Mouse (Mus musculus): ENCODE measurements around the gene Ube2e1.
"Not testable (repeated sequence)": the region's sequence is repeated elsewhere in the genome, so short reads cannot be mapped to it uniquely, and the experiment has no call there.

Ube2e1 gene

GRCm38 (mm10) chr14:18326968-18327672 is 4.5 kb downstream of the Ube2e1 start:
- in situ Hi-C loops (cut with MboI) = no loop called here

- in situ Hi-C loops (cut with MboI) = no loop called here
Observed at GRCm38 (mm10) chr14:18317457-18318411, 13.9 kb downstream of the Ube2e1 start.

- in situ Hi-C loops (cut with MboI) = no loop called here
Observed at GRCm38 (mm10) chr14:18304165-18304564, 27.5 kb downstream of the Ube2e1 start.

GRCm38 (mm10) chr14:18303262-18303661 is 28.4 kb downstream of the Ube2e1 start:
- in situ Hi-C loops (cut with MboI) = no loop called here

GRCm38 (mm10) chr14:18302750-18303149 is 28.9 kb downstream of the Ube2e1 start:
- in situ Hi-C loops (cut with MboI) = no loop called here

GRCm38 (mm10) chr14:18301591-18301990 is 30.1 kb downstream of the Ube2e1 start:
- in situ Hi-C loops (cut with MboI) = no loop called here

- in situ Hi-C loops (cut with MboI) = no loop called here
Observed at GRCm38 (mm10) chr14:18300676-18301075, 31.0 kb downstream of the Ube2e1 start.

- in situ Hi-C loops (cut with MboI) = no loop called here
Observed at GRCm38 (mm10) chr14:18298874-18299273, 32.8 kb downstream of the Ube2e1 start.

- in situ Hi-C loops (cut with MboI) = no loop called here
Observed at GRCm38 (mm10) chr14:18297441-18297840, 34.2 kb downstream of the Ube2e1 start.

GRCm38 (mm10) chr14:18292578-18292977 is 39.1 kb downstream of the Ube2e1 start:
- in situ Hi-C loops (cut with MboI) = no loop called here

GRCm38 (mm10) chr14:18292111-18292510 is 39.5 kb downstream of the Ube2e1 start:
- in situ Hi-C loops (cut with MboI) = no loop called here

- in situ Hi-C loops (cut with MboI) = no loop called here
Observed at GRCm38 (mm10) chr14:18287391-18287790, 44.3 kb downstream of the Ube2e1 start.

- in situ Hi-C loops (cut with MboI) = no loop called here
Observed at GRCm38 (mm10) chr14:18286441-18286840, 45.2 kb downstream of the Ube2e1 start.

GRCm38 (mm10) chr14:18285476-18285875 is 46.2 kb downstream of the Ube2e1 start:
- in situ Hi-C loops (cut with MboI) = no loop called here

- in situ Hi-C loops (cut with MboI) = no loop called here
Observed at GRCm38 (mm10) chr14:18284581-18284980, 47.1 kb downstream of the Ube2e1 start.

- in situ Hi-C loops (cut with MboI) = no loop called here
Observed at GRCm38 (mm10) chr14:18280375-18280774, 51.3 kb downstream of the Ube2e1 start.

- in situ Hi-C loops (cut with MboI) = no loop called here
Observed at GRCm38 (mm10) chr14:18274526-18274925, 57.1 kb downstream of the Ube2e1 start.

GRCm38 (mm10) chr14:18271666-18272065 is 60.0 kb downstream of the Ube2e1 start:
- in situ Hi-C loops (cut with MboI) = no loop called here

GRCm38 (mm10) chr14:18270529-18271441 is 60.9 kb downstream of the Ube2e1 start, which contains the start of the genes Nkiras1 and Rpl15:
TSS of gene Nkiras1 (plus strand) at chr14:18271136.
TSS of gene Rpl15 (minus strand) at chr14:18271391.
- in situ Hi-C loops (cut with MboI) = no loop called here

- in situ Hi-C loops (cut with MboI) = not testable (repeated sequence)
Observed at GRCm38 (mm10) chr14:18269947-18270528, 61.6 kb downstream of the Ube2e1 start.

GRCm38 (mm10) chr14:18263427-18263826 is 68.2 kb downstream of the Ube2e1 start:
- in situ Hi-C loops (cut with MboI) = no loop called here

Measured in mature B cell (primary cell).